ENCODE assay signal across 17 mouse cellular contexts in the genomic region with DNA sequence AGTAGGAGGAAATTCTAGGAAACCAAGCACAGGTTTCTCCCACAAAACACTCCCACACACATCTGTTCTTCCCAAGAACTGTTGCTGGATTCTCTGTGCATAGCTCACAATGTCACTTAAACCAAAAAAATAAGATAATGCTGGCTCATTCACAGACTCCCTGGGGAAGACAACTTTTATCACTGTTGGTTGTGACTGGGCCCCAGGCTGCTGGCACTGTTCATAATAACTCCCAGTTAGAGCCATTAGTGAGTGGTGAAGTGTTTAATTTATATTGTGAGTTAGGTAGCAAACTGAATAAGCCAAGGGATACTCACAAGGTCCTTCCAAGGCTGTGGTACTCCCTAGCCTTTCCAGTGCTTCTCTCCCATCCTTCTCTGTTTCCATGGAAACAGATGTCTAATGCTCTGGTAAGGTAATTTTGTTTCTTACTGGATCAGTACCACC.
DNase-seq lines count a peak whose midpoint lies in the region; ATAC-seq and TF ChIP-seq lines count a peak whose summit lies in the region.
"Had no signal": no experiment of that assay in that cellular context is flagged by ENCODE, and none has a peak within 500 bp of the region (broad histone marks: within the 10 kb centered on the region; RNA-seq: fewer than 3 reads in every experiment).

No protein-coding gene starts in this region.

- no peak overlapping the region for H3K4me2 ChIP-seq in hindbrain, postnatal 0 days (ENCODE audit: low read depth, low read length)
- no peak overlapping the region for H3K4me2 ChIP-seq in hindbrain, embryonic 13.5 days
- H3K4me2 ChIP-seq: heart, embryonic 12.5 days; hindbrain, embryonic 12.5 days had no signal

- no peak for ATAC-seq in hindbrain, postnatal 0 days
- no peak for ATAC-seq in hindbrain, embryonic 13.5 days (ENCODE audit: low FRiP score)
- no peak for ATAC-seq in erythroid progenitor cell, adult 5-6 weeks (replicated peaks; ENCODE audit: low FRiP score, poor library complexity, severe bottlenecking)

- H3K36me3 ChIP-seq in hindbrain, postnatal 0 days (ENCODE audit: insufficient read depth, low read length): no peaks in the 10 kb centered on the region
- H3K36me3 ChIP-seq in hindbrain, embryonic 13.5 days: no peaks in the 10 kb centered on the region
- H3K36me3 ChIP-seq: G1E; heart, embryonic 12.5 days; hindbrain, embryonic 12.5 days had no signal

- TF ChIP-seq CTCF in hindbrain, postnatal 0 days (IDR thresholded peaks at IDR 0.05; ENCODE audit: low read depth): no peak
- TF ChIP-seq CTCF in layer of hippocampus, adult 2 months (conservative IDR thresholded peaks at IDR 0.05): no peak

- H3K27ac ChIP-seq in hindbrain, postnatal 0 days: no peak overlapping the region
- H3K27ac ChIP-seq in hindbrain, embryonic 13.5 days: no peak overlapping the region
- H3K27ac ChIP-seq in layer of hippocampus, adult 2 months: peak overlapping the region; percentile 60
- H3K27ac ChIP-seq: hindbrain, embryonic 12.5 days had no signal

- no peaks in the 10 kb centered on the region for H3K27me3 ChIP-seq in hindbrain, postnatal 0 days (ENCODE audit: insufficient read depth, low read length)
- no peaks in the 10 kb centered on the region for H3K27me3 ChIP-seq in hindbrain, embryonic 13.5 days
- H3K27me3 ChIP-seq: heart, embryonic 12.5 days; hindbrain, embryonic 12.5 days had no signal

- H3K9me3 ChIP-seq in hindbrain, postnatal 0 days (ENCODE audit: low read length): no peaks in the 10 kb centered on the region
- H3K9me3 ChIP-seq in hindbrain, embryonic 13.5 days: no peaks in the 10 kb centered on the region
- H3K9me3 ChIP-seq: G1E; heart, embryonic 12.5 days; hindbrain, embryonic 12.5 days had no signal

- DNase-seq in hindbrain, postnatal 0 days (ENCODE audit: low spot score): peak; percentile 17
- peak; percentile 85 for DNase-seq in brain, adult 2 months (ENCODE audit: low read depth, low spot score)
- peak; percentile 11 to 64 for DNase-seq in layer of hippocampus, adult 2 months (ENCODE audit: low spot score in 2 of 2)
- peak; percentile 66 to 93 for DNase-seq in left cerebral cortex, postnatal 25 days (ENCODE audit: low spot score in 2 of 2)
- DNase-seq in urinary bladder, postnatal 14 days (ENCODE audit: low spot score): no peak
- no peak for DNase-seq in spleen, adult 18-20 months
- DNase-seq: B cell, adult 2 months; cerebellum, adult 8-10 months; embryo, embryonic 11 days; gastrocnemius, postnatal 25 days; kidney, adult 9 months; lung, postnatal 4 days had no signal

- H3K4me1 ChIP-seq in hindbrain, postnatal 0 days (ENCODE audit: insufficient read depth, low read length): no peaks in the 10 kb centered on the region
- no peaks in the 10 kb centered on the region for H3K4me1 ChIP-seq in hindbrain, embryonic 13.5 days (replicated peaks)
- H3K4me1 ChIP-seq: heart, embryonic 12.5 days; hindbrain, embryonic 12.5 days had no signal

- H3K9ac ChIP-seq in hindbrain, postnatal 0 days (replicated peaks; ENCODE audit: low read length): no peak overlapping the region
- H3K9ac ChIP-seq in hindbrain, embryonic 13.5 days: no peak overlapping the region
- H3K9ac ChIP-seq: heart, embryonic 12.5 days; hindbrain, embryonic 12.5 days had no signal

- intact Hi-C loops in left cerebral cortex, postnatal 25 days (cut with DNase I): loop anchor here (10.0 kb wide), 2 partner anchors 239 to 971 kb away; no protein-coding TSS in a partner anchor

- H3K4me3 ChIP-seq in hindbrain, postnatal 0 days (ENCODE audit: low read length): no peak overlapping the region
- H3K4me3 ChIP-seq in hindbrain, embryonic 13.5 days: no peak overlapping the region
- no peak overlapping the region for H3K4me3 ChIP-seq in layer of hippocampus, adult 2 months
- H3K4me3 ChIP-seq: heart, embryonic 12.5 days; hindbrain, embryonic 12.5 days had no signal

Comparison
In these comparisons a context has a peak if more than half of its experiments do, and no peak if none do; other contexts are left out.
1. DNase-seq: peak in hindbrain, postnatal 0 days (single experiment), brain, adult 2 months (single experiment), layer of hippocampus, adult 2 months (2 of 2) and left cerebral cortex, postnatal 25 days (2 of 2); none in urinary bladder, postnatal 14 days (single experiment) and spleen, adult 18-20 months (0 of 2).